Mouse (Mus musculus): ENCODE measurements at regions not wholly inside any gene's neighbourhood (a gene's known extent, or its start where the extent isn't known, plus 50 kb on each side); places are given as distances from the start of the nearest gene placed in this dataset.

DNA sequence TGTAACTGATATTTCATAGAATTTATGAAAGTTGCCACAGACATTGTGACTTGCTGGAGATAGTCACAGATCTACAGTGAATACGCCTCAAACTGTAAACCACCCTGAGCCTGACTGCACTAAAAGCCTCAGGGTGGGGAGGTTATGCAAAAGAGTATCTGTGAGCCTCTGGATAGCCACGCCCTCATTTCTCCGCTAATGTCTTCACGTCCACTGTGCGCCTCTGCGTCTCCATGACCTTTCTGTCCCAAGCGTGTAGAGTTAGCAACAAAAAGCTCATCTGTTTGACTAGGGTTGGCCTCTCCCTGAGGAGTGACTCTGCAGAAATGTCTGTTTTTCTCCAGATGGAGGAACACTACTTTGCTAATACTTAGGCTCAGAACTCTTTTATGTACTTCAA lies 170.8 kb upstream of the Gm49356 start:
- Histone ChIP-seq H3K4me1 (ENCODE audit: control insufficient read depth, insufficient read depth, low read length) (no peaks in the 10 kb centered on the region), H3K27me3 (ENCODE audit: control insufficient read depth, insufficient read depth, low read length, poor library complexity, severe bottlenecking) (no peaks in the 10 kb centered on the region), H3K9ac (ENCODE audit: low read depth, poor library complexity, severe bottlenecking) (no peak overlapping the region), H3K36me3 (ENCODE audit: control insufficient read depth, insufficient read depth, low read length, poor library complexity, severe bottlenecking) (no peaks in the 10 kb centered on the region), H3K27ac (ENCODE audit: insufficient read depth, low read length) (no peak overlapping the region), H3K4me3 (ENCODE audit: low read depth, low read length) (no peak overlapping the region), H3K9me3 (replicated peaks; ENCODE audit: control insufficient read depth, insufficient read depth, low read length, poor library complexity, severe bottlenecking) (no peaks in the 10 kb centered on the region)
- no peak for TF ChIP-seq POLR2A (IDR thresholded peaks at IDR 0.05; ENCODE audit: insufficient read depth, low read length)
- TF ChIP-seq EP300 (IDR thresholded peaks at IDR 0.05; ENCODE audit: insufficient read depth, low read depth, low read length): 0 out of 2 replicates have a peak, but pooled peaks have one; percentile 22
- TF ChIP-seq CTCF (IDR thresholded peaks at IDR 0.05; ENCODE audit: low read depth, low read length): no peak

DNA sequence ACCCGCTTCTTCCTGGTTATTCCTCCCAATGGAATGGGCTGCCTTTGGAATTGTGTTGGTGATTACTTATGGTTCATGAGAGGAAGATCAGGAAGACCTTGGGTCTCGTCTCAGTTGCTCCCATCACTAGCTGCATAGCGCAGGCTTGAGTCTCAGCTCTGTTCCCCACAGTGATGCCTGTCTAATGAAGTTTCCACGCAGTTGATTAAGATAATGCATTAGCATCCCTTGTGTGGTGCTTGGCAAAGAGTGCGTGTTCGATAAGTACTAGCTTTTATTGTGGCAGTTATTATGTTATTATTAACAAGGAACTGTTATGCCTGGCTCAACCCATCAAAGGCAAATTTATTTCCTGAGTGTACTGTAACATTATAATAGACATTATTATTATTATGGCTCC lies 169.7 kb upstream of the Gm49356 start:
- Histone ChIP-seq H3K9ac (ENCODE audit: low read depth, poor library complexity, severe bottlenecking) (no peak overlapping the region), H3K27me3 (ENCODE audit: control insufficient read depth, insufficient read depth, low read length, poor library complexity, severe bottlenecking) (no peaks in the 10 kb centered on the region), H3K4me3 (ENCODE audit: low read depth, low read length) (no peak overlapping the region), H3K4me1 (ENCODE audit: control insufficient read depth, insufficient read depth, low read length) (no peaks in the 10 kb centered on the region), H3K27ac (ENCODE audit: insufficient read depth, low read length) (no peak overlapping the region), H3K36me3 (ENCODE audit: control insufficient read depth, insufficient read depth, low read length, poor library complexity, severe bottlenecking) (no peaks in the 10 kb centered on the region), H3K9me3 (replicated peaks; ENCODE audit: control insufficient read depth, insufficient read depth, low read length, poor library complexity, severe bottlenecking) (no peaks in the 10 kb centered on the region)
- TF ChIP-seq CTCF (IDR thresholded peaks at IDR 0.05; ENCODE audit: low read depth, low read length) (no peak), EP300 (IDR thresholded peaks at IDR 0.05; ENCODE audit: insufficient read depth, low read depth, low read length) (no peak), POLR2A (IDR thresholded peaks at IDR 0.05; ENCODE audit: insufficient read depth, low read length) (no peak)

DNA sequence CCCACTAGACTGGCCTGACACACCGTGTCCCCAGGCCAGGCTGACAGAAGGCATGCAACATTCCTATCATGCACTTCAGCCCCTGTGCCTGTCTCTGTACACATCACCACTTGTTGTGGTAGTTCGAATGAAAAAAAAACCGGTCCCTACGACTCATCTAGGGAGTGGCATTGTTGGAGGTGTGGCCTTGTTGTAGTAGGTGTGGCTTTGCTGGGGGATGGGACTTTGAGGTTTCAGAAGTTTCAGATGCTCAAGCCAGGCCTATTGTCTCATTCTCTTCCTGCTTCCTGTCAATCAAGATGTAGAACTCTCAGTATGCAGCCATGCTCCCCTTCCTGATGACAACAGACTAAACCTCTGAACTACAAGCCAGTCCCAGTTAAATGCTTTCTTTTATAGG lies 162.1 kb upstream of the Gm49356 start:
- no peak overlapping the region for H3K27ac ChIP-seq (ENCODE audit: insufficient read depth, low read length)
- no peaks in the 10 kb centered on the region for H3K36me3 ChIP-seq (ENCODE audit: control insufficient read depth, insufficient read depth, low read length, poor library complexity, severe bottlenecking)
- no peaks in the 10 kb centered on the region for H3K9me3 ChIP-seq (replicated peaks; ENCODE audit: control insufficient read depth, insufficient read depth, low read length, poor library complexity, severe bottlenecking)
- no peak overlapping the region for H3K9ac ChIP-seq (ENCODE audit: low read depth, poor library complexity, severe bottlenecking)
- H3K4me3 ChIP-seq (ENCODE audit: low read depth, low read length): no peak overlapping the region
- no peaks in the 10 kb centered on the region for H3K27me3 ChIP-seq (ENCODE audit: control insufficient read depth, insufficient read depth, low read length, poor library complexity, severe bottlenecking)
- peaks cover 4% of the 10 kb centered on the region for H3K4me1 ChIP-seq (ENCODE audit: control insufficient read depth, insufficient read depth, low read length)
- TF ChIP-seq EP300 (IDR thresholded peaks at IDR 0.05; ENCODE audit: insufficient read depth, low read depth, low read length) (no peak), POLR2A (IDR thresholded peaks at IDR 0.05; ENCODE audit: insufficient read depth, low read length) (no peak), CTCF (IDR thresholded peaks at IDR 0.05; ENCODE audit: low read depth, low read length) (no peak)

DNA sequence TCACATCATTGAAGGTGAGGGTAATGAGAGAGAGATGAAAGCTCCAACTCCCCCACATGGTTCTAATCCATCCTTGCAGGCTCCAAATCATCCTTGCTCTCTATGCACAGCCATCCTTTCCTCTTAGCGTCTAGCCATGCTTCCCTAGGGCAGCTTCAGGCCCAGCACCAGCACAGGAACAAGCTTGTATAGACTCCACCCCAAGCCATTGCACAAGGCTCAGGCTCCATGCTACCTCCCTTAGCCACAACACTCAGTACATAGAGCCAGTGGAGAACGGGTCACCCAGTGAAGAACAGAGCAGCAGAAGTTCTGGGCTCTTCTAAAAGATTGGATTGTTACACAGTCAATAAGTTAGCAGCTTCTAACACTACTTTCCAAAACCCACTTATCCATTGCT lies 160.8 kb upstream of the Gm49356 start:
- no peaks in the 10 kb centered on the region for H3K27me3 ChIP-seq (ENCODE audit: control insufficient read depth, insufficient read depth, low read length, poor library complexity, severe bottlenecking)
- TF ChIP-seq POLR2A (IDR thresholded peaks at IDR 0.05; ENCODE audit: insufficient read depth, low read length): no peak
- no peak for TF ChIP-seq CTCF (IDR thresholded peaks at IDR 0.05; ENCODE audit: low read depth, low read length)
- no peak for TF ChIP-seq EP300 (IDR thresholded peaks at IDR 0.05; ENCODE audit: insufficient read depth, low read depth, low read length)
- no peak overlapping the region for H3K27ac ChIP-seq (ENCODE audit: insufficient read depth, low read length)

DNA sequence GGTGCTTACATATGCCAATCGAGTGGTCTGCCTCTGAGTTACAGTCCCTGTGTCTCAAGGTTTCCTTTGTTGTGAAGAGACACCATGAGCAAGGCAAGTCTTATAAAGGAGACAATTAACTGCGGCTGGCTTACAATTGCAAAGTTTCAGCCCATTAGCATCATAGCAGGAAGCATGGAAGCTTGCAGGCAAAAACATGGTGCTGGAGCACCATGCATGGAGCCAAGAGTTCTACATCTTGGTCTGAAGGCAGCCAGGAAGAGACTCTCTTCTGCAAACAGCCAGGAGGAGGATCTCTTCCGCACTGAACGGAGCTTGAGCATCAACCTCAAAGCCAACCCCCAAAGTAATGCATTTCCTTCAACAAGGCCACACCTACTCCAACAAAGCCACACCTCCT lies 158.2 kb upstream of the Gm49356 start:
- no peak overlapping the region for H3K27ac ChIP-seq (ENCODE audit: insufficient read depth, low read length)
- H3K36me3 ChIP-seq (ENCODE audit: control insufficient read depth, insufficient read depth, low read length, poor library complexity, severe bottlenecking): no peaks in the 10 kb centered on the region

More for the DNA sequence above, 160.8 kb upstream of the Gm49356 start:
- no peaks in the 10 kb centered on the region for H3K36me3 ChIP-seq (ENCODE audit: control insufficient read depth, insufficient read depth, low read length, poor library complexity, severe bottlenecking)
- peaks cover 4% of the 10 kb centered on the region for H3K4me1 ChIP-seq (ENCODE audit: control insufficient read depth, insufficient read depth, low read length)
- no peak overlapping the region for H3K9ac ChIP-seq (ENCODE audit: low read depth, poor library complexity, severe bottlenecking)
- no peaks in the 10 kb centered on the region for H3K9me3 ChIP-seq (replicated peaks; ENCODE audit: control insufficient read depth, insufficient read depth, low read length, poor library complexity, severe bottlenecking)
- no peak overlapping the region for H3K4me3 ChIP-seq (ENCODE audit: low read depth, low read length)

DNA sequence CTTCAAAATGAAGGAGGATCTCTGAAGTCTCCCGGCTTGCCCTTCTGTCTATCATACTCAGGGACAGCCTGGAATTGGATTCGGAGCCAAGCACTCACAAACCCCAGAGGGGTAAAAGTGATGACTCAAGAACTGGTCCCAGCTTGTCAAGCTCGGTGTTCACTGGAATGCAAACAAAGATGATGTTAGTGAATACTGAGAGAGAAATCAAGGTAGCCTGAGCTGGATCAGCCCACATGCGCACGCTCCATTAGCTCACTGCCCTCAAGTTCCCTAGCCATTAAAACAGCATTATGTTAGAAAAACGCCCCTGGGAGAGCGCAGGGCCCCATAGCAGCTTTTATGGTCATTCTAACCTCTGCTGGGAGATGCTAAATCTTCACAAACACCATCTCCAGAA lies 157.8 kb upstream of the Gm49356 start:
- Histone ChIP-seq H3K9ac (ENCODE audit: low read depth, poor library complexity, severe bottlenecking) (no peak overlapping the region), H3K9me3 (replicated peaks; ENCODE audit: control insufficient read depth, insufficient read depth, low read length, poor library complexity, severe bottlenecking) (no peaks in the 10 kb centered on the region), H3K27me3 (ENCODE audit: control insufficient read depth, insufficient read depth, low read length, poor library complexity, severe bottlenecking) (no peaks in the 10 kb centered on the region), H3K36me3 (ENCODE audit: control insufficient read depth, insufficient read depth, low read length, poor library complexity, severe bottlenecking) (no peaks in the 10 kb centered on the region), H3K4me1 (ENCODE audit: control insufficient read depth, insufficient read depth, low read length) (peaks cover 4% of the 10 kb centered on the region), H3K4me3 (ENCODE audit: low read depth, low read length) (no peak overlapping the region), H3K27ac (ENCODE audit: insufficient read depth, low read length) (no peak overlapping the region)
- TF ChIP-seq EP300 (IDR thresholded peaks at IDR 0.05; ENCODE audit: insufficient read depth, low read depth, low read length): no peak
- TF ChIP-seq CTCF (IDR thresholded peaks at IDR 0.05; ENCODE audit: low read depth, low read length): no peak
- TF ChIP-seq POLR2A (IDR thresholded peaks at IDR 0.05; ENCODE audit: insufficient read depth, low read length): no peak

More for the DNA sequence above, 158.2 kb upstream of the Gm49356 start:
- H3K9me3 ChIP-seq (replicated peaks; ENCODE audit: control insufficient read depth, insufficient read depth, low read length, poor library complexity, severe bottlenecking): no peaks in the 10 kb centered on the region
- peaks cover 4% of the 10 kb centered on the region for H3K4me1 ChIP-seq (ENCODE audit: control insufficient read depth, insufficient read depth, low read length)
- H3K4me3 ChIP-seq (ENCODE audit: low read depth, low read length): no peak overlapping the region
- TF ChIP-seq EP300 (IDR thresholded peaks at IDR 0.05; ENCODE audit: insufficient read depth, low read depth, low read length): no peak
- TF ChIP-seq CTCF (IDR thresholded peaks at IDR 0.05; ENCODE audit: low read depth, low read length): no peak
- no peaks in the 10 kb centered on the region for H3K27me3 ChIP-seq (ENCODE audit: control insufficient read depth, insufficient read depth, low read length, poor library complexity, severe bottlenecking)
- H3K9ac ChIP-seq (ENCODE audit: low read depth, poor library complexity, severe bottlenecking): no peak overlapping the region
